Mouse (Mus musculus) common myeloid progenitor, adult 5-6 weeks (primary cell): ENCODE results near the gene Jmjd7. TPM values are rescaled to one million over a fixed set of nuclear protein-coding genes. Genes with fewer than 3 reads are reported as not detected.

Source experiments
- ATAC-seq: replicated peaks from 2 replicates; pipeline ENCODE4 v1.8.0; 2016; ENCODE audit warnings: low read depth, mild to moderate bottlenecking, moderate TSS enrichment, inconsistent platforms; ENCODE audit not compliant: poor library complexity, severe bottlenecking
- total RNA-seq: library from RNA; stranded (forward); fragments of 200-1000, 187-1606 nt; gene quantifications from 2 replicates; pipeline ENCODE4 v1.2.3, GENCODE M21; 2017

Jmjd7 gene
- total RNA-seq, 1 experiment from 2014 or later = 6.2 TPM

GRCm38 (mm10) chr2:120011462-120012200 is 15.7 kb upstream of the Jmjd7 start:
- peak; percentile 78 for ATAC-seq

DNA sequence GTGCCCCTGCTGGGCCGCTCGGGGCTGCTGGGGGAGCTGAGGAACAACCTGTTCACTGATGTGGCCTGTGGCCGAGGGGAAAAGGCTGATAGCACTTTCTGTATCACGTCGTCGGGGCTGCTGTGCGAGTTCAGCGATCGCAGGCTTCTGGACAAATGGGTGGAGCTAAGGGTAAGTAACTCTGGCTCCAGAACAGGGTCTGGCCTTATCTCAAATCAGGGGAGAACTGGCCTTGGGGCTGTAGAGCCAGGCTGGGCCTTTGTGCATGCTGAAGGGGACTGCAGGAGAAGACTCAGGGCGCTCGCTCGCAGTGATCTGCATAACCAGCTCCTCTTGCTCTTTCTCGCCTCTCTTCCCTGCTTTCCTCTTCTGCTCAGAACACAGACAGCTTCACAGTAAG is 14.4 kb upstream of the Jmjd7 start:
- no peak for ATAC-seq

- no peak for ATAC-seq
Measured at GRCm38 (mm10) chr2:120013831-120014486, 13.3 kb upstream of the Jmjd7 start.

DNA sequence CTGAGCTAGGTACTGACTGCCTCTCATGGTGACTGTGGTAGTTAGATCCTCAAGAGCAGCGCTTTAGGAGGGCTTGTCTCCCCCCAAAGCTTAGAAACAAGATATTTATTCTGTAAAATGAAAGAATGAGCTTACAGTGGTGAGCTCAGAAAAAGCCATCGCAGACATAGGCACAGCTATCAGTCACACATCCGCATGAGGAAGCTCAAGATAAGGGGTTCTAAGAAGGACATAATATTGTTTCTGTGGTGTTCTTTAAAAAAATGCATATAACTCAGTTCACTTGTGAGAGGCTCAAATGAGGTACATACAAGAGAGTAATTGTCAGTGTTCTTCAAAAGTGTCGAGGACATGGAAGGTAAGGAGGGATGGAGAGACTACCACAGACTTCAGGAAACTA is 11.4 kb upstream of the Jmjd7 start:
- no peak for ATAC-seq

GRCm38 (mm10) chr2:120017599-120017998 is 9.7 kb upstream of the Jmjd7 start:
- no peak for ATAC-seq

DNA sequence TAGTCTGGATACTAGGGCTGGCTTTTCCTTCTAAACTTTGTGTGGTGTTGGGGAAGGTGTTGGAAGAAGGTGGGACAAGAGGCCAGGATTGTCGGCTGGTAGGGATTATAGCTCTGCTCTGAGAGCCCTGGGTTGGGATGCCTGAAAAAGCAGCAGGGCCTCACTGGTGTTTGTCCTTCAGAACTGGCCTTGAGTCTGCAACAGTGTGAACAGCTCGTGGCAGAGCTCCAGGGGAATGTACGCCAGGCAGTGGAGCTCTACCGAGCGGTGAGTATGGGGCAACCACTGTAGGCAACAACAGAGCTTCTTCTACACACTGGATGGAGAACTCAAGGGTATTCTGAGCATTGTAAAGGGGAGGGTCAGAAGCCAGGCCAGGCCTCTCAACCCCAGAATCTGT is 2.9 kb upstream of the Jmjd7 start:
- no peak for ATAC-seq

GRCm38 (mm10) chr2:120027950-120028331 is 658 bp downstream of the Jmjd7 start:
- ATAC-seq = no peak

DNA sequence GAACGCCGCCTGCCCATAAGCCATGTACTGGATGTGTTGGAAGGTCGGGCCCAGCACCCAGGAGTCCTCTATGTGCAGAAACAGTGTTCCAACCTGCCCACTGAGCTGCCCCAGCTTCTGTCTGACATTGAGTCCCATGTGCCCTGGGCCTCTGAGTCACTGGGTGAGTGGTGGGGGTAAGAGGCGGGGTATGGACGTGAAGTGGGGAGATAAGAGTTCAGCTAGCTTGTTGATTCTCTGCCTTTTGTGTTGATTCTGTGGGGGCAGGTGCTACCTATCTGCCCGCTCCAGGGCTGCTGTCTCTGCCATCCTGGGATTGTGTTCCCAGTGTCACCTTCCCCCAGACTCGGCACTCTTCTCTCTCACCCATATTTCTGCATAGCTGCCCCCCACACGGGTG is 3.1 kb downstream of the Jmjd7 start:
- no peak for ATAC-seq

- no peak for ATAC-seq
Measured at GRCm38 (mm10) chr2:120032726-120033467, 5.6 kb downstream of the Jmjd7 start, which contains the start of gene Pla2g4b. Gene Pla2g4b, plus strand, starts transcription at chr2:120033417.

DNA sequence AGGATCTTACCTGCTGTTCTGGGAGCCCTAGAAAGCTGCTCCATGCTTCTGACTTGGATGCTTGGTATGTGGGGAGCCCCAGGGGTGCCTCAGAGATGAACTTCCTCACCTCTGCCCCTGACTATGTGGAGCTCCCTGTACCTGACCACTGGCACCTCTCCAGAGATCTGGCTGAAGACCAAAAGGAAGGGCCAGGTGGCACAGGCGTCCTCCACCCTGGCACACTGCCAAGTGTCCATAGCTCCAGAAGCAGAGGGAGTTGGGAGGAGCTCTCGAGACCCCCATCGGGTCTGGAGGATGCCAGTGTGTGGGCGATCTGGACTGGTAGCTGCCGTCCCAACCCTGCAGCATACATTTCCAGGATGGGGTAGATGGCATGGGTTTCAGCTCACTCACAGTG is 6.4 kb downstream of the Jmjd7 start:
- ATAC-seq = no peak

- ATAC-seq = peak; percentile 77
Measured at GRCm38 (mm10) chr2:120037744-120038143, 10.5 kb downstream of the Jmjd7 start.

DNA sequence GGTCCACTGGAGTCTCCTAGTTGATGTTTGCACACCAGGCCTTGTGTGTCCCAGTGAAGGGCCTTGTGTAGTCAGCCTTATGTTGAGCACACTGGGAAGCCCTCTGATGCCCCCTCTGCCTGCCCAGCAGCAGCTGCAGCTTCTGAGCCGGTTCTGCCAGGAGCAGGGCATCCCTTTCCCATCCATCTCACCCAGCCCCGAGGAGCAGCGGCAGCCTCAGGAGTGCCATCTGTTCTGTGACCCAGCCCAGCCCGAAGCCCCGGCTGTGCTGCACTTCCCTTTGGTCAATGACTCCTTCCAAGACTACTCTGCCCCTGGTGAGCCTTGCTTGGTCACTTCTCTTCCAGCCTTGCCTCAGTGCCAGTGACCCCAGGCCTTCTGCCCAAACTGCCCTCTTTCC is 13.7 kb downstream of the Jmjd7 start:
- no peak for ATAC-seq

- ATAC-seq = no peak
Measured at GRCm38 (mm10) chr2:120044101-120044603, 16.9 kb downstream of the Jmjd7 start.

GRCm38 (mm10) chr2:120044676-120045075 is 17.4 kb downstream of the Jmjd7 start:
- no peak for ATAC-seq

GRCm38 (mm10) chr2:120046486-120047310 is 19.4 kb downstream of the Jmjd7 start:
- no peak for ATAC-seq

- ATAC-seq = no peak
Measured at GRCm38 (mm10) chr2:120048173-120048572, 20.9 kb downstream of the Jmjd7 start.

- ATAC-seq = no peak; the same call in 1 of the 2 replicates
Measured at GRCm38 (mm10) chr2:120049632-120050274, 22.5 kb downstream of the Jmjd7 start.

DNA sequence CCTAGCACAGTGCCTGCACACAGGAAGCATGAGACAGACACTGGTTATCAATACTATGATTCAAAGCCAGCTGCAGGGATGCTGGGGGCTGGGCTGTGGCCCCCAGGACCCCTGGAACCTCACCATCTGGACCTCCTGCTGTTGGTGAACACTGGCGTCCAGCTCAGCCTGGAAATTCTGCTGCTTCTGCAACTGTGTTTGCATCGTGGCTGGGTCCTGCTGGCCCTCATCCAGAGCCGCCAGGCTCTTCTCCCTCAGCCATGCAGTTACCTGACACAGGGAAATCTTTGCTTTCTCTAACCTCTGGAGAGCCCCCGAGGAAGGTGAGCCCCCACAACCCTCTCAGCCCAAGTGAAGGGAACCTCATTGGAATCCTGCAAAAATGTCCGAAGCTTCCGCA is 24.1 kb downstream of the Jmjd7 start:
- ATAC-seq = no peak

GRCm38 (mm10) chr2:120054771-120055552 is 27.7 kb downstream of the Jmjd7 start:
- no peak for ATAC-seq
